Mouse (Mus musculus) right cerebral cortex, adult 2 months (tissue): ENCODE data around the gene Slc7a11.
"Not testable (repeated sequence)": the region's sequence is repeated elsewhere in the genome, so short reads cannot be mapped to it uniquely, and the experiment has no call there.

ENCODE experiments used
- DNase-seq, 2 experiments: peaks; one replicate each; pipeline ENCODE4 v3.0.0; 2021 to 2022; ENCODE audit warnings: low spot score in 2 of 2

The Slc7a11 gene

GRCm38 (mm10) chr3:50443421-50443916, at the start of gene Slc7a11:
TSS of gene Slc7a11 (minus strand) at chr3:50443614.
- peak; percentile 34 to 39 for DNase-seq

- no peak for DNase-seq
These were observed 48.3 kb upstream of the Slc7a11 start for GRCm38 (mm10) chr3:50491678-50492077.

- DNase-seq, result no peak
These were observed 40.7 kb upstream of the Slc7a11 start for GRCm38 (mm10) chr3:50484076-50484475.

- peak; percentile 11 to 37 for DNase-seq
These were observed 18.8 kb upstream of the Slc7a11 start for GRCm38 (mm10) chr3:50462223-50462622.

- no peak for DNase-seq
These were observed 13.7 kb upstream of the Slc7a11 start for GRCm38 (mm10) chr3:50457136-50457535.

- no peak for DNase-seq
These were observed 13.2 kb upstream of the Slc7a11 start for GRCm38 (mm10) chr3:50456564-50456963.

- no peak for DNase-seq
These were observed 12.6 kb upstream of the Slc7a11 start for GRCm38 (mm10) chr3:50456023-50456422.

- DNase-seq, result no peak
These were observed 1.8 kb upstream of the Slc7a11 start for GRCm38 (mm10) chr3:50445050-50445775.

GRCm38 (mm10) chr3:50443942-50444341, 528 bp upstream of the Slc7a11 start:
- DNase-seq, result no peak

- no peak for DNase-seq
These were observed 797 bp downstream of the Slc7a11 start for GRCm38 (mm10) chr3:50442341-50443292.

- DNase-seq, result no peak
These were observed 2.1 kb downstream of the Slc7a11 start for GRCm38 (mm10) chr3:50441330-50441729.

- DNase-seq, result no peak
These were observed 3.0 kb downstream of the Slc7a11 start for GRCm38 (mm10) chr3:50440409-50440808.

- DNase-seq, result no peak
These were observed 4.0 kb downstream of the Slc7a11 start for GRCm38 (mm10) chr3:50439429-50439828.

GRCm38 (mm10) chr3:50438520-50439253, 4.7 kb downstream of the Slc7a11 start:
- DNase-seq, result no peak

GRCm38 (mm10) chr3:50438081-50438480, 5.3 kb downstream of the Slc7a11 start:
- DNase-seq, result not testable (repeated sequence)

GRCm38 (mm10) chr3:50436409-50436808, 7.0 kb downstream of the Slc7a11 start:
- not testable (repeated sequence) for DNase-seq

GRCm38 (mm10) chr3:50433831-50434230, 9.6 kb downstream of the Slc7a11 start:
- DNase-seq, result no peak

- DNase-seq, result no peak
These were observed 12.6 kb downstream of the Slc7a11 start for GRCm38 (mm10) chr3:50430811-50431210.

GRCm38 (mm10) chr3:50421480-50422277, 21.7 kb downstream of the Slc7a11 start:
- DNase-seq, result peak in 1 of 2 experiments; percentile 20

GRCm38 (mm10) chr3:50419161-50419560, 24.3 kb downstream of the Slc7a11 start:
- DNase-seq, result no peak

GRCm38 (mm10) chr3:50406771-50407170, 36.6 kb downstream of the Slc7a11 start:
- no peak for DNase-seq
